Mouse (Mus musculus) E14TG2a.4 (cell line): Measurements from ENCODE around the gene Pdzrn3.

ENCODE experiments used
- H3K27me3 ChIP-seq: 2 replicates; pipeline ENCODE4 v1.6.1; 2014; ENCODE audit warnings: low read length, control low read depth; ENCODE audit not compliant: insufficient read depth
- H3K36me3 ChIP-seq: 2 replicates; pipeline ENCODE4 v1.6.1; 2014; ENCODE audit warnings: low read length, control low read depth; ENCODE audit not compliant: insufficient read depth
- H3K4me1 ChIP-seq: replicated peaks from 2 replicates; pipeline ENCODE4 v1.6.1; 2014; ENCODE audit warnings: low read depth, low read length, control low read depth
- H3K4me3 ChIP-seq: replicated peaks from 2 replicates; pipeline ENCODE4 v1.5.1; 2014; ENCODE audit warnings: mild to moderate bottlenecking, low read length
- H3K9me3 ChIP-seq: 2 replicates; pipeline ENCODE4 v1.6.1; 2014; ENCODE audit warnings: low read length, control low read depth
- CTCF ChIP-seq: conservative IDR thresholded peaks from 2 replicates; pipeline ENCODE4 v1.5.1; 2014; ENCODE audit warnings: low read length
- NANOG ChIP-seq: IDR thresholded peaks from 2 replicates; pipeline ENCODE4 v1.6.1; 2014; ENCODE audit warnings: borderline replicate concordance, low read length, mixed read lengths
- POU5F1 ChIP-seq: IDR thresholded peaks from 2 replicates; pipeline ENCODE4 v1.6.1; 2014; ENCODE audit warnings: low read length, borderline replicate concordance

Pdzrn3 gene

DNA sequence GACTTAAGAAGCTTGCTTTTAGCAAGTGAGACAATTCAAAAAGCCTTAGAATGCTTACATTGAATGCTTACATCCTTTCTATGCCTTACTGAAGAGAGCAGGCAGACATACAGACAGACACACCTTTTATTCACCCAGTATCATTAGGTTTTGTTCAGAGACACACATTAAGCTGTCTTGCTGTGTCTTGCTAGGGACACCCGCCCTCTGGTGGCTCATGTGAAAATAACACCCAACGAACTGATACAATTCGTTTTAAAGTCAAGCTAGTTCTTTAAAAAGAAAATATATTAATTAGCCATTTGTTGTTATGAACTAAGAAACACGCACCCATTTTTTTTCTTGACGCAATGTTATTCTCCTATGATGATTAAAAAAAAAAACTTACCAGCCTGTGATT is 180.1 kb downstream of the Pdzrn3 start:
- H3K9me3 ChIP-seq = no peaks in the 10 kb centered on the region
- H3K4me3 ChIP-seq = no peak overlapping the region
- H3K4me1 ChIP-seq = peaks cover 10% of the 10 kb centered on the region; the same call in 1 of the 2 replicates
- H3K36me3 ChIP-seq = no peaks in the 10 kb centered on the region
- H3K27me3 ChIP-seq = peaks cover 11% of the 10 kb centered on the region
- TF ChIP-seq CTCF (peak; percentile 77), NANOG (no peak), POU5F1 (no peak)

DNA sequence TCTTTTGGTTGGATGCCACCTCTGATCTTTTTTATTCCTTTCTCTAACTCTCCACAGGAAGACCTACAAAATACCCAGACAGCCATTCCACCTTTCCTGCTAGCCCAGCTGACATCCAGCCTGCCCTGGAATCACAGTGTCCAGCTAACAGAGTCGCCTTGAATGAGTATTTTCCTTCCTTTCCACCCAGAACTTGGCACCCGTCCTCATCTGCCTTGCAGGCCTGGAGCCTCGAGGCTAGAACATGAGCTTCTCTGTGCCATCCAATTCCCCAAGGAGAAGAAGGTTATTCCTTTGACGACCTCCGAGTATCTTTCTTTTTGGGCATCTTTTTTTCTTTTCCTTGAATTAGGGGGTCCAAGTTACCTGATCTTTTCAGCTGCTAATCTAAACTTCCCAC is 181.8 kb downstream of the Pdzrn3 start:
- no peak for TF ChIP-seq POU5F1
- no peak for TF ChIP-seq CTCF
- TF ChIP-seq NANOG = no peak
- no peaks in the 10 kb centered on the region for H3K36me3 ChIP-seq

DNA sequence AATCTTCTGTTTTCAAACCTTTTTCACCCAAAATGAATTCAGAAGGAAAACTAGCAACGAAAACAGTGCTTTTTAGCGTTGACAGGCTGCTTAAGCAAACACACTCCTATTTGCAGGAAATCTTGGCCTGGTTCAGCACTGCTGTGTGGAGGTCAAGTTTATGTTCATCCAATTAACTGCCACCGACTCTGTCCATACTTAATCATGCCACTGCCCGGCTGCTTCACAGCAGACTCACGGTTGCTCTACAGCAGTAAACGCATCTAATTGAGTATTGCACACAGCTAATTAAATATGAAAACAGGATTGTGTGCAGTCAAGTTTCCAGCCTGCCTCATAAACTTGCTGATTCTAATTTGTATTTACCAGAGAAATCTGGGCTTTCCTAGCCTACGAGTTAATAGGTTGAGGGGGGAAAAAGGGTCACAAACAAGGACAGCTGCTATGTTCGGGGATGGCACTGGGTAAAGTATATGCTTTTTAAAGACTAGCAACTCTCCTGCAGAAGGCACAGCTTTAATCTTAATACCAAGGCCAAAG is 183.2 kb downstream of the Pdzrn3 start:
- no peak overlapping the region for H3K4me3 ChIP-seq
- peaks cover 11% of the 10 kb centered on the region for H3K27me3 ChIP-seq
- TF ChIP-seq CTCF = no peak
- no peak for TF ChIP-seq POU5F1
- TF ChIP-seq NANOG = no peak
- no peaks in the 10 kb centered on the region for H3K36me3 ChIP-seq
- H3K9me3 ChIP-seq = no peaks in the 10 kb centered on the region
- H3K4me1 ChIP-seq = peaks cover 10% of the 10 kb centered on the region; the same call in 1 of the 2 replicates

More for the DNA sequence above, 181.8 kb downstream of the Pdzrn3 start:
- Histone ChIP-seq H3K9me3 (no peaks in the 10 kb centered on the region), H3K27me3 (peaks cover 11% of the 10 kb centered on the region), H3K4me1 (peaks cover 10% of the 10 kb centered on the region; the same call in 1 of the 2 replicates), H3K4me3 (no peak overlapping the region)

DNA sequence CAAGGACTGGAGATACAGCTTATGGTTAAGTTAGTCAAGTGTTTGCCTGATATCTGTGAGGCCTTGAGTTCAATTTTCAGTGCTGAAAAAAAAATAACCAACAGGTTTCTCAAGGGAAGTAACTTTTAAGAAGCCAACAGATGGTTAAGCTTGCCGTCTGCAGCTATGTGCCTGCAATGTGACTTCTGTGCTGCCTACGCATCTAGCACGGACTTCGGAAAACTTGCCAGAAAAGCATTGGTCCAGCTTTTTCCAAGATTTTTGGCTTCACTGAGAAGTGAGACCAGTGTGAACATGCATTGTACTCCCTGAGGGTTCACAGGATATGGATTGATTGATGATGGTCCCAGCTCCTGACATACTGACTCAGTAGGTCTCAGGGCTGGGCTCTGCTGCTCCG is 186.1 kb downstream of the Pdzrn3 start:
- no peaks in the 10 kb centered on the region for H3K4me1 ChIP-seq
- no peaks in the 10 kb centered on the region for H3K27me3 ChIP-seq
- H3K9me3 ChIP-seq = no peaks in the 10 kb centered on the region
- no peaks in the 10 kb centered on the region for H3K36me3 ChIP-seq
- no peak for TF ChIP-seq POU5F1
- TF ChIP-seq NANOG = no peak
- TF ChIP-seq CTCF = no peak
- H3K4me3 ChIP-seq = no peak overlapping the region

DNA sequence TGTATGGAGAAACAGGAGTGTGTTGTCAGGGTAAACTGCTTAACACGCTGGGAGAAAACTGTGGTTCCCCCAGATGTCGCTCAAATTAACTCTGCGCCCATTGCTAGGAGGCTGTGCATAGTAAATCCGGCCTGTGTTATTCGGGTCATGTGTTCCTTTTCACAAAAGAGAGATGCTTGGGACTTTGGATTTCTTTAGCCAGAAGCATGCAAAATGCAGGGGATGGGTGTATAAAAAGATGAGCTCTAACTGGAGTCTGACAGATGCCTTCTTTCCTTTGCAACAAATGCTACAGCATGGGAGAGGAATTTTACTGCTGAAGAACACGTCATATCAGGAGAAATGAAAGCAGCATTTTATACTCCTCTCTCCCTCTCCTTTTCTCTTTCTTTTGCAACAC is 190.4 kb downstream of the Pdzrn3 start:
- Histone ChIP-seq H3K4me3 (no peak overlapping the region), H3K36me3 (no peaks in the 10 kb centered on the region), H3K27me3 (no peaks in the 10 kb centered on the region), H3K9me3 (no peaks in the 10 kb centered on the region), H3K4me1 (no peaks in the 10 kb centered on the region)
- no peak for TF ChIP-seq CTCF
- no peak for TF ChIP-seq NANOG
- TF ChIP-seq POU5F1 = no peak

DNA sequence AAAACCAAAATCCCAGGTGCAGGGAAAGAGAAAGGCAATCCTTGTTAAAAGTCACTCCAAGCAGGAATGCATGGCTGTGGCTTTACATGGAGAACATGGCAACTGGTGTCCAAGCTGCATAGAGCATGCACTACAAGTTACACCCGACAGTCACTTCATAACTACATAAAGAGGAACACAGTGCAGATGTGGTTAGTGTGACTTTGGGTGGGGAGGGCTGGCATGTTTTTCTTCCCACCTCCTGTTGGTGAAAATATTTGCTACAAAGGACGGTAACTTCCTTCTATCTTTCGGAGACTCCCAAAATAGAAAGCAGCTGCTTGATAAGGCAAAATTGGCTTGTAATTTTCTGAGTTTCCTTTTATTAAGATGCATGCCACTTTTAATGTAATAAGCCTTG is 190.8 kb downstream of the Pdzrn3 start:
- Histone ChIP-seq H3K9me3 (no peaks in the 10 kb centered on the region), H3K36me3 (no peaks in the 10 kb centered on the region), H3K27me3 (no peaks in the 10 kb centered on the region), H3K4me3 (no peak overlapping the region), H3K4me1 (no peaks in the 10 kb centered on the region)
- TF ChIP-seq POU5F1 = no peak
- no peak for TF ChIP-seq CTCF
- TF ChIP-seq NANOG = no peak

DNA sequence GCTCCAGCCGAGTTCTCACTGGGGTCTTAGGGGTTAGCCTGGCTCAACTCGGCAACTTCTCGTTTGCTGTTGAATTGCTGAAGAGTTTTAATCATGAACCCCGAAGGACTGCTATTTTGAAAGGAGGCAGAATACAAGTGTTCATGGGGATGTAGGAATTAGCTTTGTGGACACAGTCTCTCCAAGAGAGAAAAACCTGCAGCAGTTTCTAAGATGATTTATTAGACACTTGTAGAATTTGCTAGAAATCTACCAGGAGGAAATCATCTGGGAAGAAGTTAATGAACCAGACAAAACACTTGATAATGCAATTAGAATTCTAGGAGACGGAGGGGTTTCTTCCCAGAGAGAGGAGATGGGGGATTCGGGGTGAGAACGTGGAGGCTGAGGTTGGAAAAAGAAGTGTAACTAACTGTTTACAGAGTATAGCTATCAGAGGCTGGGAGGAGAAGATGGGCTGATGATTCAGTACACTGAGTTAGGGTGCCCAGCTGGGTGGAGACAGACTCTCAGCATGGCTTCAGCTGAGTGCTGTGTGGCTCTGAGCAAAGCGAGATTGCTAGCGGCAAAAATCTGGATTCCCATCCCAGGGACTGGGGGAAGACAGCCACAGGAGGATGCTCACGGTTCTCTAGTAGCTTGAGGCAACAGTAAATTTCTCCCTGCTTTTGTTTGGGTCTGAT is 193.5 kb downstream of the Pdzrn3 start:
- Histone ChIP-seq H3K4me3 (no peak overlapping the region), H3K4me1 (no peaks in the 10 kb centered on the region), H3K27me3 (no peaks in the 10 kb centered on the region), H3K9me3 (no peaks in the 10 kb centered on the region), H3K36me3 (no peaks in the 10 kb centered on the region)
- TF ChIP-seq NANOG (no peak), CTCF (no peak), POU5F1 (no peak)

DNA sequence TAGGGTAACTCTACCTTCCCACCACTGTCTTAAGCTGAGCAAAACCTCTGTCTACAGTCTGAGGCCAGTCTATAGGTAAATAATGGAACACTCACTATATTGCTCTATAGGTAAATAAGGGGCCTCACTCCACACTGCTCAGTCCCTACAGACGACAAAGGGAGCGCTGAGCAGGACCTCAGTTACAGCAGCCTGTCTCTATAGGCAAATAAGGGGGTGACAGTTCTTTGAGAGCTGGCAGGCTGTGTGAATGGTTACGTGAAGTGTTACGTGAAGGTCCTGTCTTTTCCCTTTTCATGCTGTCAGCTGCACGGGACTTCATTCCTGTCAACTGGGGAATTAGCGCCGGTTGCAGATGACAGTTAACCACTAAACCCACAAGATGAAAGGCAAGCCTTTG is 207.0 kb downstream of the Pdzrn3 start:
- no peaks in the 10 kb centered on the region for H3K36me3 ChIP-seq
- no peaks in the 10 kb centered on the region for H3K4me1 ChIP-seq
- H3K27me3 ChIP-seq = no peaks in the 10 kb centered on the region

More for the DNA sequence above, 207.0 kb downstream of the Pdzrn3 start:
- Histone ChIP-seq H3K4me3 (no peak overlapping the region), H3K9me3 (0 out of 2 replicates have a peak, but pooled peaks cover 5% of the 10 kb centered on the region)
- TF ChIP-seq NANOG (no peak), POU5F1 (no peak), CTCF (no peak)
